Mouse (Mus musculus) embryonic facial prominence, embryonic 15.5 days (tissue): ENCODE data around the gene Pacsin2. TPM values are rescaled to one million over a fixed set of nuclear protein-coding genes. Genes with fewer than 3 reads are reported as not detected.

ENCODE experiments used
- ATAC-seq: fragments of 200-750 bp; cut with Nextera tagmentation; 2 replicates; pipeline ENCODE4 v1.8.0; 2017; ENCODE audit warnings: low read depth, moderate TSS enrichment; ENCODE audit not compliant: insufficient number of reproducible peaks, low FRiP score, low TSS enrichment
- H3K27ac ChIP-seq: fragments of 300-500 bp; sonication (generic); replicated peaks from 2 replicates; pipeline ENCODE4 v1.5.1; 2015; ENCODE audit warnings: mild to moderate bottlenecking, inconsistent platforms
- H3K27me3 ChIP-seq: fragments of 300-500 bp; sonication (generic); 2 replicates; pipeline ENCODE4 v1.6.1; 2015; ENCODE audit warnings: inconsistent platforms
- H3K36me3 ChIP-seq: fragments of 300-500 bp; sonication (generic); 2 replicates; pipeline ENCODE4 v1.6.1; 2015; ENCODE audit warnings: mild to moderate bottlenecking, inconsistent platforms
- H3K4me1 ChIP-seq: fragments of 300-500 bp; sonication (generic); 2 replicates; pipeline ENCODE4 v1.6.1; 2015; ENCODE audit warnings: inconsistent platforms
- H3K4me2 ChIP-seq: fragments of 300-500 bp; sonication (generic); replicated peaks from 2 replicates; pipeline ENCODE4 v1.6.1; 2015; ENCODE audit warnings: mild to moderate bottlenecking, inconsistent platforms
- H3K4me3 ChIP-seq: fragments of 300-500 bp; sonication (generic); replicated peaks from 2 replicates; pipeline ENCODE4 v1.5.1; 2015; ENCODE audit warnings: mild to moderate bottlenecking, inconsistent platforms
- H3K9ac ChIP-seq: fragments of 300-500 bp; sonication (generic); 2 replicates; pipeline ENCODE4 v1.6.1; 2015; ENCODE audit warnings: inconsistent platforms
- H3K9me3 ChIP-seq: fragments of 300-500 bp; sonication (generic); replicated peaks from 2 replicates; pipeline ENCODE4 v1.6.1; 2016; ENCODE audit warnings: inconsistent platforms
- WGBS: fragments of 180-500 bp; shearing (Covaris S2); methylation state at CpG from one replicate; pipeline ENCODE4 v1.1.7; 2015; 5-methylcytosine and 5-hydroxymethylcytosine counted together
- polyA plus RNA-seq: library from polyadenylated mRNA; unstranded; fragments of >200 nt; fragmentation: Nextera tagmentation; extraction: Ambion mirVana; gene quantifications from 2 replicates; pipeline ENCODE4 v1.2.1, GENCODE M21; 2015

Gene Pacsin2
- polyA plus RNA-seq, 1 experiment from 2014 or later: 67.1 TPM

GRCm38 (mm10) chr15:83430986-83431763 lies 33.2 kb downstream of the Pacsin2 start:
- Histone ChIP-seq H3K4me2 (no peak overlapping the region), H3K27me3 (no peaks in the 10 kb centered on the region), H3K4me1 (peaks cover 49% of the 10 kb centered on the region), H3K27ac (no peak overlapping the region), H3K4me3 (no peak overlapping the region), H3K9ac (no peak overlapping the region), H3K36me3 (no peaks in the 10 kb centered on the region), H3K9me3 (no peaks in the 10 kb centered on the region)
- 74% methylated on average over 14 of the region's 14 CpGs for WGBS
- ATAC-seq: no peak

GRCm38 (mm10) chr15:83430419-83430818 lies 34.0 kb downstream of the Pacsin2 start:
- Histone ChIP-seq H3K4me1 (peaks cover 47% of the 10 kb centered on the region), H3K4me2 (no peak overlapping the region), H3K27me3 (no peaks in the 10 kb centered on the region), H3K9ac (no peak overlapping the region), H3K9me3 (no peaks in the 10 kb centered on the region), H3K4me3 (no peak overlapping the region), H3K27ac (no peak overlapping the region), H3K36me3 (no peaks in the 10 kb centered on the region)
- no peak for ATAC-seq
- 62% methylated on average over 7 of the region's 7 CpGs for WGBS

- H3K4me1 ChIP-seq: peaks cover 35% of the 10 kb centered on the region
- WGBS: 100% methylated on average over 1 of the region's 1 CpGs
- H3K36me3 ChIP-seq: no peaks in the 10 kb centered on the region
- no peaks in the 10 kb centered on the region for H3K27me3 ChIP-seq
- H3K4me3 ChIP-seq: no peak overlapping the region
- no peak overlapping the region for H3K27ac ChIP-seq
- ATAC-seq: no peak
- no peak overlapping the region for H3K4me2 ChIP-seq
- no peaks in the 10 kb centered on the region for H3K9me3 ChIP-seq
- H3K9ac ChIP-seq: no peak overlapping the region
Observed at GRCm38 (mm10) chr15:83428586-83428985, 35.8 kb downstream of the Pacsin2 start.

- H3K9ac ChIP-seq: no peak overlapping the region
- 73% methylated on average over 9 of the region's 9 CpGs for WGBS
- no peaks in the 10 kb centered on the region for H3K27me3 ChIP-seq
- no peak for ATAC-seq
- no peak overlapping the region for H3K4me3 ChIP-seq
- no peak overlapping the region for H3K27ac ChIP-seq
- H3K4me1 ChIP-seq: peaks cover 28% of the 10 kb centered on the region
- no peak overlapping the region for H3K4me2 ChIP-seq
- no peaks in the 10 kb centered on the region for H3K36me3 ChIP-seq
- no peaks in the 10 kb centered on the region for H3K9me3 ChIP-seq
Observed at GRCm38 (mm10) chr15:83427294-83428163, 36.9 kb downstream of the Pacsin2 start.

- Histone ChIP-seq H3K36me3 (no peaks in the 10 kb centered on the region), H3K27ac (0 out of 2 replicates have a peak overlapping the region, but pooled peaks have one; percentile 3), H3K9me3 (no peaks in the 10 kb centered on the region), H3K4me1 (peaks cover 22% of the 10 kb centered on the region), H3K4me2 (no peak overlapping the region), H3K9ac (no peak overlapping the region), H3K27me3 (no peaks in the 10 kb centered on the region), H3K4me3 (no peak overlapping the region)
- no peak for ATAC-seq
- WGBS: 40% methylated on average over 5 of the region's 5 CpGs
Observed at GRCm38 (mm10) chr15:83425794-83426193, 38.6 kb downstream of the Pacsin2 start.

GRCm38 (mm10) chr15:83425277-83425676 lies 39.1 kb downstream of the Pacsin2 start:
- H3K27me3 ChIP-seq: no peaks in the 10 kb centered on the region
- H3K36me3 ChIP-seq: no peaks in the 10 kb centered on the region
- no peaks in the 10 kb centered on the region for H3K9me3 ChIP-seq
- H3K4me2 ChIP-seq: no peak overlapping the region
- H3K27ac ChIP-seq: no peak overlapping the region
- no peak overlapping the region for H3K9ac ChIP-seq
- peaks cover 22% of the 10 kb centered on the region for H3K4me1 ChIP-seq
- WGBS: 62% methylated on average over 4 of the region's 4 CpGs
- no peak overlapping the region for H3K4me3 ChIP-seq
- no peak for ATAC-seq

GRCm38 (mm10) chr15:83423589-83424384 lies 40.6 kb downstream of the Pacsin2 start:
- H3K27ac ChIP-seq: no peak overlapping the region
- no peak for ATAC-seq
- H3K4me2 ChIP-seq: no peak overlapping the region
- no peaks in the 10 kb centered on the region for H3K36me3 ChIP-seq
- H3K4me1 ChIP-seq: peaks cover 26% of the 10 kb centered on the region
- no peaks in the 10 kb centered on the region for H3K9me3 ChIP-seq
- no peak overlapping the region for H3K4me3 ChIP-seq
- no peaks in the 10 kb centered on the region for H3K27me3 ChIP-seq
- H3K9ac ChIP-seq: no peak overlapping the region
- WGBS: 73% methylated on average over 5 of the region's 5 CpGs

GRCm38 (mm10) chr15:83422299-83422981 lies 42.0 kb downstream of the Pacsin2 start:
- no peak overlapping the region for H3K9ac ChIP-seq
- no peak overlapping the region for H3K4me3 ChIP-seq
- no peaks in the 10 kb centered on the region for H3K27me3 ChIP-seq
- H3K4me1 ChIP-seq: peaks cover 32% of the 10 kb centered on the region
- WGBS: 87% methylated on average over 15 of the region's 15 CpGs
- H3K9me3 ChIP-seq: no peaks in the 10 kb centered on the region
- ATAC-seq: no peak
- no peak overlapping the region for H3K27ac ChIP-seq
- H3K36me3 ChIP-seq: no peaks in the 10 kb centered on the region
- no peak overlapping the region for H3K4me2 ChIP-seq

GRCm38 (mm10) chr15:83419562-83419961 lies 44.8 kb downstream of the Pacsin2 start:
- no peak overlapping the region for H3K27ac ChIP-seq
- WGBS: 70% methylated on average over 2 of the region's 2 CpGs
- H3K9ac ChIP-seq: no peak overlapping the region
- no peaks in the 10 kb centered on the region for H3K36me3 ChIP-seq
- no peak for ATAC-seq
- H3K4me3 ChIP-seq: no peak overlapping the region
- no peak overlapping the region for H3K4me2 ChIP-seq
- H3K9me3 ChIP-seq: no peaks in the 10 kb centered on the region
- no peaks in the 10 kb centered on the region for H3K27me3 ChIP-seq
- H3K4me1 ChIP-seq: peaks cover 23% of the 10 kb centered on the region

GRCm38 (mm10) chr15:83418685-83419084 lies 45.7 kb downstream of the Pacsin2 start:
- Histone ChIP-seq H3K27ac (no peak overlapping the region), H3K27me3 (no peaks in the 10 kb centered on the region), H3K36me3 (no peaks in the 10 kb centered on the region), H3K4me1 (peaks cover 23% of the 10 kb centered on the region), H3K4me2 (no peak overlapping the region), H3K4me3 (no peak overlapping the region), H3K9me3 (no peaks in the 10 kb centered on the region), H3K9ac (no peak overlapping the region)
- no peak for ATAC-seq
